Mouse (Mus musculus): ENCODE data around the gene Pmis2.

The Pmis2 gene

GRCm38 (mm10) chr7:30633762-30634412, 37.5 kb downstream of the Pmis2 start:
- no peak for DNase-seq

DNA sequence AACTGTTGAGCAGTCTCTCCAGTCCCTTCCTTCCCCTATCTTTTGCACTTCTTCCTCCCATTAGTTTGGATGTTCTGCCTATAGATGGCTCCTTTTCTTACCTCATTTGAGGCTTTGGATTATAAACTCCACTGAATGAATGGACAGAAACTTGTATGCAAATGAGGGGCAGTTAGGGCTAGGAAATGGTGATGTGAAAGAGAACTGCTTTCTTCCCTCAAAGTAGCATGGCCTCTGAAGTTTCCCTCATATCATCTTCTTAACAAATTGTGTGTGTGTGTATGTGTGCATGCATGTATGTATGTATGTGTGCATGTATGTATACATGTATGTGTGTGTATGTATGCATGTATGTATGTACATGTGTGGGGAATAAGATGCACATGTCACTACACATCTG, 42.4 kb downstream of the Pmis2 start:
- DNase-seq, result no peak

DNA sequence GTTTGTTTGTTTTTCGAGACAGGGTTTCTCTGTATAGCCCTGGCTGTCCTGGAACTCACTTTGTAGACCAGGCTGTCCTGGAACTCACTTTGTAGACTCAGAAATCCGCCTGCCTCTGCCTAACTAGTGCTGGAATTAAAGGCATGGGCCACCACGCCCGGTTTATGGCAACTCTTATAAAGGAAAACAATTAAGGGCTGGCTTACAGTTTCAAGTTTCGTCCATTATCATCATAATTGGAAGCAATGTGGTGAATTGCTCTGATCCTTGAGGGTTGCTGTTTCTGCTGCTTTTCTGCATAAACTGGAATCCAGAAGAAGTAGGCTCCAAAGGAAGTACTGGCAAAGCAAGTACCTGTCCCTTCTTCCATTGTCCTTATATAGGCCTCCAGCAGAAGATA, 44.8 kb downstream of the Pmis2 start:
- DNase-seq, result no peak

DNA sequence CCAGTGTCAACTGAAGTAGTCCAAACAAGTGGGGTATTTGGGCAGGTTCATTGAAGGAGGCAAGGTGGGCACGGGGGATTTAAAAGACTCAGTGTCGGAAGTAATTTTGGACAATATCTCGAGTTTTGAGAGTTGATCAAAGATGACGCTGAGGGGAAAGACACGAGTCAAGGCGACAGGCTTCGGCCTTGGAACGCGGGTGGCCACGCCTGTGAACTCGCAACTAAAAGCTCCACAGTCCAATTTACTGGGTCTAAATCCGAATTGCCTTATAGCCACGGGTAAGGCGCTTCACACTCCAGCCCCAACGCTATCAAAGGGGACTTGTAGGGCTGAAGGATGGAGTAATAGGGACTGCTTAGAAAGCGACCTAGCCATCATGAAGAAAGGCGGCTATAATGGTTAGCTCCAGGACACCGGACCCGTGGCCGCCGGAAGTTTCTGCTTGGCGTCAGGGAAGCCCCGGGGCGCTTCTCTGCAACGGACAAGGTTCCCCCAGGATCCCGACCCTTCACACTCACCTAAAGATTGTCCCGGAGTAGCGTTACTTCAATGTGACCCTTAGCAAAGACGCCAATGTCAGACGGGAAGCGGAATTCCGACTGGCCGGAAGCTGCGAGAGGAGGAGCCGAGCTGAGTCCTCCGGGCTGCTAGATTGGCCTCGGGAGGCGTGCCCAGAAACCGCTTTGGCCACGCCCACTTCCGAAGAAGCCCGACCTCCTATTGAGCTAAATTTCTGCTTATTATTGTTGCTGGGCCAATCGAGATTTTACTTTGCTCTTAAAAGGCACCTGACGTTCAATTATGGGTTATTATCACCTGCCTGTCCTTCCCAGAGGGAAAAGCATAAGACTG, 45.6 kb downstream of the Pmis2 start, which contains the start of gene Cox6b1:
Cox6b1 (minus strand) TSS at position 622 of the 855 bp plus-strand sequence.
- peak; percentile 92 for DNase-seq

Data from thymus, postnatal 4 days (tissue).